Mouse (Mus musculus) thymus, adult 2 months (tissue): ENCODE results near the gene Tead4. TPM values are rescaled to one million over a fixed set of nuclear protein-coding genes. Genes with fewer than 3 reads are reported as not detected.

ENCODE experiments used
- DNase-seq: peaks from one replicate; pipeline ENCODE4 v3.0.0; 2021
- H3K27ac ChIP-seq: fragments of 200-500 bp; 2 replicates; pipeline ENCODE4 v1.5.1; 2012; ENCODE audit warnings: low read length, control low read depth; ENCODE audit not compliant: control insufficient read depth, insufficient read depth
- H3K27me3 ChIP-seq: fragments of 200-500 bp; 2 replicates; pipeline ENCODE4 v1.6.1; 2012; ENCODE audit warnings: mild to moderate bottlenecking, low read length, moderate library complexity, mixed read lengths; ENCODE audit not compliant: control insufficient read depth, insufficient read depth
- H3K36me3 ChIP-seq: fragments of 200-500 bp; 2 replicates; pipeline ENCODE4 v1.6.1; 2012; ENCODE audit warnings: mild to moderate bottlenecking, low read length, moderate library complexity; ENCODE audit not compliant: control insufficient read depth, insufficient read depth
- H3K4me1 ChIP-seq: fragments of 200-500 bp; replicated peaks from 2 replicates; pipeline ENCODE4 v1.6.1; 2012; ENCODE audit warnings: low read length; ENCODE audit not compliant: control insufficient read depth, insufficient read depth
- H3K4me3 ChIP-seq: fragments of 200-500 bp; 2 replicates; pipeline ENCODE4 v1.5.1; 2012; ENCODE audit warnings: mild to moderate bottlenecking, low read length, control low read depth, moderate library complexity; ENCODE audit not compliant: control insufficient read depth, insufficient read depth
- CTCF ChIP-seq: fragments of 200-500 bp; IDR thresholded peaks from 2 replicates; pipeline ENCODE4 v1.5.1; 2012; ENCODE audit warnings: mild to moderate bottlenecking, control low read depth, low read length, moderate library complexity, borderline replicate concordance; ENCODE audit not compliant: control insufficient read depth, poor library complexity, insufficient read depth; ENCODE audit errors: extremely low read depth
- POLR2A ChIP-seq: fragments of 200-500 bp; IDR thresholded peaks from 2 replicates; pipeline ENCODE4 v1.6.1; 2012; ENCODE audit warnings: mild to moderate bottlenecking, low read length, control low read depth, moderate library complexity; ENCODE audit not compliant: control insufficient read depth, poor library complexity, insufficient read depth; ENCODE audit errors: extremely low read depth
- WGBS: fragments of 180-500 bp; shearing (Covaris S2); methylation state at CpG from one replicate; pipeline ENCODE4 v1.1.7; 2018; 5-methylcytosine and 5-hydroxymethylcytosine counted together
- polyA plus RNA-seq: library from polyadenylated mRNA; depleted of rRNA; stranded (reverse); fragments of >200 nt; gene quantifications from 2 replicates; pipeline ENCODE4 v1.2.3, GENCODE M21; 2012; rRNA removed

The Tead4 gene
- polyA plus RNA-seq, 1 experiment: 0.53 TPM

DNA sequence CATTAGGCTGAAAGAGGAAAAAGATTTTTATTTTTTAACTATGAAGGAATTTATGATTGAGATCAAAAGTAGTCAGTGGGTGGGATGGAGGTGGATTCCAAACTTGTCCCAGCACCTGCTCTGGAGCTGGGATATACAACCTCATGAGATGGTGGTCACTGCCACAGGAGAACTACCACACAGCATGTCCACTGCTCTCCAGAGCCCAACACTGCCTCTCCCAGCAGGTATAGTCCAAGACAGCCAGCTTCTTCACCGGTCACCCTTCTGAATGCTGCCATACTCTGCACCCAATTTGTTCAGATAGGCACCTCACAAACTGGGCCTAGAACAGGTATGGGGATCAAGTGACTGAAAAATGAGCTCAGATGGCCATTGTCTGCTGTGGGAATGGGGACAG lies 121.0 kb downstream of the Tead4 start:
- 97% methylated on average over 1 of the region's 1 CpGs for WGBS
- Histone ChIP-seq H3K36me3 (no peaks in the 10 kb centered on the region), H3K27ac (no peak overlapping the region)

GRCm38 (mm10) chr6:128179247-128179646 lies 121.4 kb downstream of the Tead4 start:
- Histone ChIP-seq H3K36me3 (no peaks in the 10 kb centered on the region), H3K4me1 (no peaks in the 10 kb centered on the region; the same call in 1 of the 2 replicates), H3K4me3 (no peak overlapping the region), H3K27me3 (no peaks in the 10 kb centered on the region), H3K27ac (no peak overlapping the region)
- no peak for DNase-seq
- TF ChIP-seq POLR2A (no peak), CTCF (no peak)
- WGBS: 84% methylated on average over 5 of the region's 5 CpGs

More for the DNA sequence above, 121.0 kb downstream of the Tead4 start:
- TF ChIP-seq POLR2A: no peak
- TF ChIP-seq CTCF: no peak
- Histone ChIP-seq H3K4me1 (no peaks in the 10 kb centered on the region; the same call in 1 of the 2 replicates), H3K4me3 (no peak overlapping the region), H3K27me3 (no peaks in the 10 kb centered on the region)
- DNase-seq: no peak

DNA sequence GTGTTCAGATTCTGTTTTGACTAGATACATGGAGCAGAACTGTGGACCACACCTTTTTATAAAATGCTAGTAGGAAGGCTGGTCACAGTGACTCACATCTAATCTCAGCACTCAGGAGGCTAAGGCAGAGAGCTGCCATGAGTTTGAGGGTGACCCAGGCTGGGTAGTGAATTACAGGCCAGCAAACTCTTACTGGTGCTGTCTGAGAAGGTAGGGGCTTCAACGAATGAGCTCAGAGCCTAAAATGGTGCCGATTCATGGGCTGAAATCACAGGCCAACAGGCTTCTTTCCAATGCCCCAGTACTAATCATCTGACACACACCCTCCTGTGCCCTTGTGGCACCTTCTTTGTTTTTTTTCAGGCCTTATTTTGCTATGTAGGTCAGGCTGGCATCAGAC lies 121.9 kb downstream of the Tead4 start:
- DNase-seq: no peak
- Histone ChIP-seq H3K4me1 (no peaks in the 10 kb centered on the region; the same call in 1 of the 2 replicates), H3K27ac (no peak overlapping the region), H3K36me3 (no peaks in the 10 kb centered on the region), H3K27me3 (no peaks in the 10 kb centered on the region), H3K4me3 (no peak overlapping the region)
- 94% methylated on average over 2 of the region's 2 CpGs for WGBS
- TF ChIP-seq POLR2A (no peak), CTCF (no peak)

Other genes with a start within 250 kb of the Tead4 start
- gene Tspan9, start 157.2 kb downstream of the Tead4 start, polyA plus RNA-seq: 33.3 and 36.7 TPM in 2 replicates
- 23.5 and 28.0 TPM in 2 replicates for gene Tulp3, start 55.0 kb upstream of the Tead4 start, polyA plus RNA-seq
- 51.7 and 62.0 TPM in 2 replicates for gene Rhno1, start 62.1 kb upstream of the Tead4 start, polyA plus RNA-seq
- 115 and 149 TPM in 2 replicates for gene Foxm1, start 62.1 kb upstream of the Tead4 start, polyA plus RNA-seq
- 0.92 and 1.2 TPM in 2 replicates for gene Tex52, start 74.6 kb upstream of the Tead4 start, polyA plus RNA-seq
- not detected in 2 replicates for gene Gm44596, start 74.7 kb upstream of the Tead4 start, polyA plus RNA-seq
- gene Nrip2, start 98.5 kb upstream of the Tead4 start, polyA plus RNA-seq: 0.59 TPM in 2 replicates
- gene Itfg2, start 124.1 kb upstream of the Tead4 start, polyA plus RNA-seq: 55.6 and 56.4 TPM in 2 replicates
- 138 and 139 TPM in 2 replicates for gene Fkbp4, start 137.9 kb upstream of the Tead4 start, polyA plus RNA-seq
- 0.03 and 1.5 TPM in 2 replicates for gene Pzp, start 225.9 kb upstream of the Tead4 start, polyA plus RNA-seq